Mouse (Mus musculus): ENCODE results near the gene Pde7b. TPM values are rescaled to one million over a fixed set of nuclear protein-coding genes. Genes with fewer than 3 reads are reported as not detected.
A peak's percentile ranks its signal among the peaks of the same experiment; 100 is the strongest.

Pde7b gene
- polyA plus RNA-seq, 1 experiment: 9.5 TPM

- H3K27ac ChIP-seq (ENCODE audit: insufficient read depth, low read depth, low read length): no peak overlapping the region
- H3K36me3 ChIP-seq (ENCODE audit: control insufficient read depth, insufficient read depth, low read length): no peaks in the 10 kb centered on the region
- no peak for DNase-seq
- 94% methylated on average over 4 of the region's 4 CpGs for WGBS
- no peak for TF ChIP-seq CTCF (conservative IDR thresholded peaks at IDR 0.05; ENCODE audit: insufficient read depth, insufficient read length, low read depth, low read length)
- TF ChIP-seq POLR2A (IDR thresholded peaks at IDR 0.05; ENCODE audit: low read depth, low read length): no peak
- no peak overlapping the region for H3K4me3 ChIP-seq (ENCODE audit: insufficient read depth, low read depth, low read length)
- no peaks in the 10 kb centered on the region for H3K27me3 ChIP-seq (replicated peaks; ENCODE audit: control insufficient read depth, insufficient read depth, low read length)
- peaks cover 4% of the 10 kb centered on the region for H3K4me1 ChIP-seq (ENCODE audit: control insufficient read depth, insufficient read depth, low read length)
Observed at GRCm38 (mm10) chr10:20509819-20510218, 215.1 kb downstream of the Pde7b start.

- no peak for DNase-seq
- Histone ChIP-seq H3K27ac (ENCODE audit: insufficient read depth, low read depth, low read length) (peak overlapping the region; percentile 22; the same call in 1 of the 2 replicates), H3K4me1 (ENCODE audit: control insufficient read depth, insufficient read depth, low read length) (peaks cover 1% of the 10 kb centered on the region), H3K27me3 (replicated peaks; ENCODE audit: control insufficient read depth, insufficient read depth, low read length) (no peaks in the 10 kb centered on the region), H3K36me3 (ENCODE audit: control insufficient read depth, insufficient read depth, low read length) (no peaks in the 10 kb centered on the region), H3K4me3 (ENCODE audit: insufficient read depth, low read depth, low read length) (no peak overlapping the region)
- 90% methylated on average over 3 of the region's 3 CpGs for WGBS
- TF ChIP-seq POLR2A (IDR thresholded peaks at IDR 0.05; ENCODE audit: low read depth, low read length) (no peak), CTCF (conservative IDR thresholded peaks at IDR 0.05; ENCODE audit: insufficient read depth, insufficient read length, low read depth, low read length) (no peak)
Observed at GRCm38 (mm10) chr10:20508497-20508896, 216.4 kb downstream of the Pde7b start.

- Histone ChIP-seq H3K36me3 (ENCODE audit: control insufficient read depth, insufficient read depth, low read length) (no peaks in the 10 kb centered on the region), H3K27me3 (replicated peaks; ENCODE audit: control insufficient read depth, insufficient read depth, low read length) (no peaks in the 10 kb centered on the region), H3K4me1 (ENCODE audit: control insufficient read depth, insufficient read depth, low read length) (no peaks in the 10 kb centered on the region; the same call in none of the 2 replicates), H3K27ac (ENCODE audit: insufficient read depth, low read depth, low read length) (peak overlapping the region; percentile 22; the same call in 1 of the 2 replicates), H3K4me3 (ENCODE audit: insufficient read depth, low read depth, low read length) (no peak overlapping the region)
- no peak for TF ChIP-seq POLR2A (IDR thresholded peaks at IDR 0.05; ENCODE audit: low read depth, low read length)
- no peak for TF ChIP-seq CTCF (conservative IDR thresholded peaks at IDR 0.05; ENCODE audit: insufficient read depth, insufficient read length, low read depth, low read length)
- WGBS: 56% methylated on average over 9 of the region's 9 CpGs
- DNase-seq: no peak
Observed at GRCm38 (mm10) chr10:20507732-20508412, 217.0 kb downstream of the Pde7b start.

GRCm38 (mm10) chr10:20507069-20507468 is 217.8 kb downstream of the Pde7b start:
- TF ChIP-seq CTCF (conservative IDR thresholded peaks at IDR 0.05; ENCODE audit: insufficient read depth, insufficient read length, low read depth, low read length) (no peak), POLR2A (IDR thresholded peaks at IDR 0.05; ENCODE audit: low read depth, low read length) (no peak)
- no peak overlapping the region for H3K27ac ChIP-seq (ENCODE audit: insufficient read depth, low read depth, low read length)
- 82% methylated on average over 2 of the region's 2 CpGs for WGBS
- no peaks in the 10 kb centered on the region for H3K36me3 ChIP-seq (ENCODE audit: control insufficient read depth, insufficient read depth, low read length)
- peaks cover 3% of the 10 kb centered on the region for H3K4me1 ChIP-seq (ENCODE audit: control insufficient read depth, insufficient read depth, low read length)
- no peak overlapping the region for H3K4me3 ChIP-seq (ENCODE audit: insufficient read depth, low read depth, low read length)
- DNase-seq: no peak
- no peaks in the 10 kb centered on the region for H3K27me3 ChIP-seq (replicated peaks; ENCODE audit: control insufficient read depth, insufficient read depth, low read length)

- Histone ChIP-seq H3K4me1 (ENCODE audit: control insufficient read depth, insufficient read depth, low read length) (peaks cover 5% of the 10 kb centered on the region), H3K27me3 (replicated peaks; ENCODE audit: control insufficient read depth, insufficient read depth, low read length) (no peaks in the 10 kb centered on the region), H3K4me3 (ENCODE audit: insufficient read depth, low read depth, low read length) (no peak overlapping the region), H3K27ac (ENCODE audit: insufficient read depth, low read depth, low read length) (no peak overlapping the region), H3K36me3 (ENCODE audit: control insufficient read depth, insufficient read depth, low read length) (no peaks in the 10 kb centered on the region)
- no peak for DNase-seq
- WGBS: 86% methylated on average over 10 of the region's 10 CpGs
- no peak for TF ChIP-seq CTCF (conservative IDR thresholded peaks at IDR 0.05; ENCODE audit: insufficient read depth, insufficient read length, low read depth, low read length)
- TF ChIP-seq POLR2A (IDR thresholded peaks at IDR 0.05; ENCODE audit: low read depth, low read length): no peak
Observed at GRCm38 (mm10) chr10:20505454-20505853, 219.4 kb downstream of the Pde7b start.

GRCm38 (mm10) chr10:20504800-20505199 is 220.1 kb downstream of the Pde7b start:
- no peak for TF ChIP-seq CTCF (conservative IDR thresholded peaks at IDR 0.05; ENCODE audit: insufficient read depth, insufficient read length, low read depth, low read length)
- Histone ChIP-seq H3K36me3 (ENCODE audit: control insufficient read depth, insufficient read depth, low read length) (no peaks in the 10 kb centered on the region), H3K27me3 (replicated peaks; ENCODE audit: control insufficient read depth, insufficient read depth, low read length) (no peaks in the 10 kb centered on the region), H3K4me3 (ENCODE audit: insufficient read depth, low read depth, low read length) (no peak overlapping the region), H3K27ac (ENCODE audit: insufficient read depth, low read depth, low read length) (no peak overlapping the region), H3K4me1 (ENCODE audit: control insufficient read depth, insufficient read depth, low read length) (peaks cover 5% of the 10 kb centered on the region)
- 94% methylated on average over 3 of the region's 3 CpGs for WGBS
- DNase-seq: no peak

- H3K4me1 ChIP-seq (ENCODE audit: control insufficient read depth, insufficient read depth, low read length): peaks cover 5% of the 10 kb centered on the region
- WGBS: 65% methylated on average over 17 of the region's 17 CpGs
- no peak overlapping the region for H3K27ac ChIP-seq (ENCODE audit: insufficient read depth, low read depth, low read length)
- no peaks in the 10 kb centered on the region for H3K27me3 ChIP-seq (replicated peaks; ENCODE audit: control insufficient read depth, insufficient read depth, low read length)
- peak; percentile 58 for DNase-seq
- no peaks in the 10 kb centered on the region for H3K36me3 ChIP-seq (ENCODE audit: control insufficient read depth, insufficient read depth, low read length)
- TF ChIP-seq POLR2A (IDR thresholded peaks at IDR 0.05; ENCODE audit: low read depth, low read length) (no peak), CTCF (conservative IDR thresholded peaks at IDR 0.05; ENCODE audit: insufficient read depth, insufficient read length, low read depth, low read length) (0 out of 2 replicates have a peak, but pooled peaks have one; percentile 12)
- H3K4me3 ChIP-seq (ENCODE audit: insufficient read depth, low read depth, low read length): no peak overlapping the region
Observed at GRCm38 (mm10) chr10:20503265-20504025, 221.4 kb downstream of the Pde7b start.
